Mouse (Mus musculus): ENCODE measurements around the gene Gm49711. TPM values are rescaled to one million over a fixed set of nuclear protein-coding genes. Genes with fewer than 3 reads are reported as not detected.
A peak's percentile ranks its signal among the peaks of the same experiment; 100 is the strongest.

The Gm49711 gene
- polyA plus RNA-seq (2015; fragmentation: Nextera tagmentation; extraction: Ambion mirVana): 0.25 and 0.52 TPM in 2 replicates

DNA sequence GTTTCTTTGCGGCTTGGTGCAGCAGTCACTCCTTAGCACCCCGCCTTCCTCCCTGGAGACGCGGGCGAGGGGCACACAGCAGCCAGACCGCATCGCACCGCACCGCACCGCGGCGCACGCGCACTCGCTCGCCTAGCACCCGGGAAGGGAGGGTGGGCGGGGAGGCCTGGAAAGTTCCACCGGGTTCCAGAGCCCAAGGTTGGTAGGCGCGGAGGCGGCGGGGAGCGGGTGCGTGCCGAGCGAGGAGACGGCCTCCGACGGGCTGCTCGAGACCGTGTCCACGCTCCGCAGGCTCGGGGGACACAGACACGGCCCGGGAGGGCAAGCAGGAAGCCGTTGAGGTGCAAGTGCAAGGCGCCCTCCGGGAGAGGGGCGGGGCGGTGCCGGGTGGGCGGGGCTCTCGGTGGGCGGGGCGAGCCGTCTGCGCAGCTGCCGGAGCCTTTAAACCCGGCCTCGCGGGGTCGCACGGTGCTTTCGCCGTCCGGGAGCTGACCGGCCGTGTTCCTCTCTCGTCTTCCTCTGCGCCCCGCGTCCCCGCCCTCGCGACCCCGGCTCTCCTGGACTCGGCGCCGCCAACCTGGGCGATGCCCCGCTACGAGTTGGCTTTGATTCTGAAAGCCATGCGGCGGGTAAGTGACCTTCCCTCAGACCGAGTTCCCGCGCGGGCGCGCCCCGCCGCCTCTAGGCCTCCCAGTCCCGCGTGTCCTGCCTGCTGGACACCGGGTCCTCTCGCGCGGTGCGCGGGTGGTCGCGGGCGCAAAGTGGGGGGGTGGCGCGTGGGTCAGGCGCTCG is at the start of gene Gm49711, which contains the start of the genes Mrps6 and Slc5a3:
TSS of gene Gm49711 (plus strand) at position 465 of the 792 bp plus-strand sequence.
TSS of gene Mrps6 (plus strand) at position 419 of the 792 bp plus-strand sequence.
TSS of gene Slc5a3 (plus strand) at position 471 of the 792 bp plus-strand sequence.
- Histone ChIP-seq H3K9ac (replicated peaks; ENCODE audit: low read depth, low read length) (peak within 1 kb of the TSS; percentile 74), H3K4me2 (ENCODE audit: low read length) (peak within 1 kb of the TSS; percentile 81), H3K4me1 (replicated peaks; ENCODE audit: control insufficient read depth, insufficient read depth, low read length) (peaks cover 22% of the 10 kb centered on the region), H3K27me3 (replicated peaks; ENCODE audit: control insufficient read depth, insufficient read depth, low read length) (no peaks in the 10 kb centered on the region), H3K4me3 (replicated peaks; ENCODE audit: low read length) (peak within 1 kb of the TSS; percentile 78), H3K36me3 (ENCODE audit: control insufficient read depth, insufficient read depth) (0 out of 2 replicates have a peak, but pooled peaks cover 6% of the 10 kb centered on the region), H3K27ac (ENCODE audit: low read length) (peak within 1 kb of the TSS; percentile 87), H3K9me3 (ENCODE audit: control insufficient read depth, low read length) (peaks cover 5% of the 10 kb centered on the region; the same call in 1 of the 2 replicates)
- ATAC-seq: peak; percentile 94
- WGBS: under 1% methylated on average over 84 of the region's 99 CpGs

DNA sequence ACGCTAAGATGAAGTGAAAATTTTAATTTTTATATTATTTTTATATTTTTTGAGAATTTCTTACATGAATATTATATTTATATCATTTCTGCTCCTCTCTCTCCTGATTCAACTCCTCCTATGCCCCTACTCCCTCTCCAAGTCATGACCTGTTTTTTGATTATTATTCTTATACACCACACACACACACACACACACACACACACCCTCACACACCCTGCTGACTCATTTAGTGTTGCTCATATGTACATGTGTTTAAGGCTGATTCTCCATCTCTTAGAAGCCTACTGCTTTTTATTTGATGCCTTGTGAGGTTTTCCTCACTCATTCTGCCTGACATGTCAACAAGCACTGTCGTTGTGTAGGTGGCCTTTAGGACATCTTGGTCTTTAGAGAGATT is 48.5 kb upstream of the Gm49711 start:
- WGBS: 94% methylated on average over 2 of the region's 2 CpGs
- ATAC-seq: no peak

DNA sequence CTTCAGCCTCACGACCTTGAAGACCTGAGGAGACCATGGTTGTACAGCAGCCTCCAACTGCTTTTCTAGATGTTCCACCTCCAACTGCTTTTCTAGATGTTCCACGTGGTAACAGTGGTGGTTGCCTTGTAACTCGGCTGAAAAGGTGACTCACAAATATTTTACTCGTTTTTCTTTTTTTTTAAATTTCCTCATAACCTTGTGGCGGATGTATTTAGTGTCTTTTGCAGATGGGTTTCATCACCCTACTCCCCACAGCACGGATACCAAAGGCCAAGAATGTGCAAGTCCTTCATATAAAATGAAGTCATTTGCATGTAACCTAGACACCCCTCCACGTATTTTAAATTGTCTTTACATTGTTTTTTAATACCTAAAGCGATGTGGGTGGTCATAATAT is 41.3 kb upstream of the Gm49711 start:
- Histone ChIP-seq H3K27me3 (replicated peaks; ENCODE audit: control insufficient read depth, insufficient read depth, low read length) (no peaks in the 10 kb centered on the region), H3K9me3 (ENCODE audit: control insufficient read depth, low read length) (no peaks in the 10 kb centered on the region), H3K4me2 (ENCODE audit: low read length) (no peak overlapping the region), H3K9ac (replicated peaks; ENCODE audit: low read depth, low read length) (no peak overlapping the region), H3K4me1 (replicated peaks; ENCODE audit: control insufficient read depth, insufficient read depth, low read length) (peaks cover 7% of the 10 kb centered on the region; the same call in 1 of the 2 replicates), H3K27ac (ENCODE audit: low read length) (no peak overlapping the region), H3K4me3 (replicated peaks; ENCODE audit: low read length) (no peak overlapping the region), H3K36me3 (ENCODE audit: control insufficient read depth, insufficient read depth) (no peaks in the 10 kb centered on the region)
- WGBS: 90% methylated on average over 8 of the region's 8 CpGs
- ATAC-seq: no peak

More for the DNA sequence above, 48.5 kb upstream of the Gm49711 start:
- no peaks in the 10 kb centered on the region for H3K9me3 ChIP-seq (ENCODE audit: control insufficient read depth, low read length)
- H3K4me2 ChIP-seq (ENCODE audit: low read length): no peak overlapping the region
- H3K27ac ChIP-seq (ENCODE audit: low read length): no peak overlapping the region
- H3K4me3 ChIP-seq (replicated peaks; ENCODE audit: low read length): no peak overlapping the region
- H3K36me3 ChIP-seq (ENCODE audit: control insufficient read depth, insufficient read depth): no peaks in the 10 kb centered on the region
- no peak overlapping the region for H3K9ac ChIP-seq (replicated peaks; ENCODE audit: low read depth, low read length)
- no peaks in the 10 kb centered on the region for H3K4me1 ChIP-seq (replicated peaks; ENCODE audit: control insufficient read depth, insufficient read depth, low read length)
- H3K27me3 ChIP-seq (replicated peaks; ENCODE audit: control insufficient read depth, insufficient read depth, low read length): no peaks in the 10 kb centered on the region

DNA sequence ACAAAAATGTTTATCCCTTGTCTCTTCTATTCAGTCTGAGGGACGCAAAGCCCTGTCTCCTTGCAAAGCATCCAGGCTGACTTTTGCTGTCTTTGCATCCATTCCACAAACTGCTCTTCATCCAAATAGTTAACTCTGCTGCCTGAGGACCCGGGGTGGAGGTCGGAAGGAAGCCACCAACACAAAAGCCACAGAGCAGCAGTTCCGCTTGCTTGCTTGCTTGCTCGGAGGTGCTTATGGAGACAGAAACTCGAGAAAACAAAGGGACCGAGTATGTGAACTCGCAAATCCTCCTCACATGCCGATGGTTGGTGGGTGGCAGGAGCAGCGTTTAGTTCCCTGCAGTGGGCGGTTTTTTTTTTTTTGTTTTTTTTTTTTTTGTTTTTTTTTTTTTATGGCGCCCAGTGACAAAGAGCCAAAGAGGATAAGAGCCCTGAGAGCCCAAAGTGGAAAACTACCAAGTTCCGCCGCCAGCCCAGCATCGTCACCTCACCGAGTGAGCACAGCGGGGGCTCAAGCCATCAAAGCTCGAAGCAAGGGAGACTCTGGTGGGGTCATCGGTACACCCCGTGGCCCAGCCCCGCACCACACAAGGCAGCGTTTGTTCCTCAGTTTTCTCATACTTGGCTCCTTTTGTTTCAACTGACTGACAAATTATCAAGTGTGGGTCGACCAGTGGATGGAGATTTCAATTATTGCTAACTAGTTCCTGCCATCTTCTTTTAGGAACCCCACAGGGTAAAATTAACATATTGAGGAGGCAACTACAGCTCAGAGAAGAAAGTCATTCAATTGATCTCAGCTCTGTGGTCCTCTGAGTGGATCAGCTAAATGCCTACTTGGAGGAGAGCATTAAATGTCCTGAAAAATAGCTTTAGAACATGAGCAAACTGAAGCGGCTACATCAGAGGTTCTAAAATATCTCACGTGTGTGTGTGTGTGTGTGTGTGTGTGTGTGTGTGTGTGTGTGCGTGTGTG is 38.7 kb upstream of the Gm49711 start:
- no peaks in the 10 kb centered on the region for H3K36me3 ChIP-seq (ENCODE audit: control insufficient read depth, insufficient read depth)
- peaks cover 9% of the 10 kb centered on the region; the same call in 1 of the 2 replicates for H3K4me1 ChIP-seq (replicated peaks; ENCODE audit: control insufficient read depth, insufficient read depth, low read length)
- no peaks in the 10 kb centered on the region for H3K9me3 ChIP-seq (ENCODE audit: control insufficient read depth, low read length)
- 6% methylated on average over 26 of the region's 26 CpGs for WGBS
- peak overlapping the region; percentile 38 for H3K4me3 ChIP-seq (replicated peaks; ENCODE audit: low read length)
- H3K4me2 ChIP-seq (ENCODE audit: low read length): peak overlapping the region; percentile 68
- peak overlapping the region; percentile 15 for H3K27ac ChIP-seq (ENCODE audit: low read length)
- peak overlapping the region; percentile 66 for H3K9ac ChIP-seq (replicated peaks; ENCODE audit: low read depth, low read length)
- no peaks in the 10 kb centered on the region for H3K27me3 ChIP-seq (replicated peaks; ENCODE audit: control insufficient read depth, insufficient read depth, low read length)
- peak; percentile 61; the same call in 1 of the 2 replicates for ATAC-seq

DNA sequence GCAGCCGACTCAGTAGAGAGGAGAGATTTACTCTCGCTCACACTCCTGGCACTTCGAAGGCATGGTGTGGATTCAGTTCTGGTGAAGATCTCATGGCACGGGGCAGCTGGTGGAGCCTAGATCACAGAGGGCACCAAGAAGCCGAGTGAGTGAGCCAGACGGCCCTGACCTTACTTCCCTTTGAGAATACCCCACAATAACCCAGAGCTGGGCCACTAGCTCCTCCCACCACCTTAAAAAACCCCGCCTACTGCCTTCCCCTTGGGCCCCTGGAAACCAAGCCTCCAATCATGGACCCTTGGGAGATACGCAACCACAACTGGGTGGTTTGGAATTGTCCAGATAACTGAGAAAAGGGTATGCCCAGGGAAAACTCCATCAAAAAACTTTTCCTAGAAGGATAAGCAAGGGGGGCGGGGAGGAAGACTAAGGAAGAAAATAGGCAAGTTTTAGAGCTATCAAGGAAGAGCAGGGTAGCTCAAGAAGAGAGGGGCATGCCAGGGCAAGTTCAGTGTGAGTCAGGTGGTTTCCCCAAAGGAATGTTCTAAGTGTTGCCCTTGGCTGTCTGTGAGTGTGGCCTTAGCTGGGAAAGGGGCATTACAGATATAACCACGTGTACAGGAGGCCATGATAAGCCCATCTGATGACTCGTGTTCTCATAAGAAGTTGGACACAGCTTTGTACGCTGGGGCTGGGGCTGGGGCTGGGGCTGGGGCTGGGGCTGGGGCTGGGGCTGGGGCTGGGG is 36.3 kb upstream of the Gm49711 start:
- no peak overlapping the region for H3K4me2 ChIP-seq (ENCODE audit: low read length)
- WGBS: 86% methylated on average over 12 of the region's 12 CpGs
- no peak for ATAC-seq
- no peak overlapping the region for H3K27ac ChIP-seq (ENCODE audit: low read length)
- H3K27me3 ChIP-seq (replicated peaks; ENCODE audit: control insufficient read depth, insufficient read depth, low read length): no peaks in the 10 kb centered on the region
- peaks cover 9% of the 10 kb centered on the region; the same call in 1 of the 2 replicates for H3K4me1 ChIP-seq (replicated peaks; ENCODE audit: control insufficient read depth, insufficient read depth, low read length)
- no peak overlapping the region for H3K4me3 ChIP-seq (replicated peaks; ENCODE audit: low read length)
- no peak overlapping the region for H3K9ac ChIP-seq (replicated peaks; ENCODE audit: low read depth, low read length)
- no peaks in the 10 kb centered on the region for H3K36me3 ChIP-seq (ENCODE audit: control insufficient read depth, insufficient read depth)
- no peaks in the 10 kb centered on the region for H3K9me3 ChIP-seq (ENCODE audit: control insufficient read depth, low read length)

DNA sequence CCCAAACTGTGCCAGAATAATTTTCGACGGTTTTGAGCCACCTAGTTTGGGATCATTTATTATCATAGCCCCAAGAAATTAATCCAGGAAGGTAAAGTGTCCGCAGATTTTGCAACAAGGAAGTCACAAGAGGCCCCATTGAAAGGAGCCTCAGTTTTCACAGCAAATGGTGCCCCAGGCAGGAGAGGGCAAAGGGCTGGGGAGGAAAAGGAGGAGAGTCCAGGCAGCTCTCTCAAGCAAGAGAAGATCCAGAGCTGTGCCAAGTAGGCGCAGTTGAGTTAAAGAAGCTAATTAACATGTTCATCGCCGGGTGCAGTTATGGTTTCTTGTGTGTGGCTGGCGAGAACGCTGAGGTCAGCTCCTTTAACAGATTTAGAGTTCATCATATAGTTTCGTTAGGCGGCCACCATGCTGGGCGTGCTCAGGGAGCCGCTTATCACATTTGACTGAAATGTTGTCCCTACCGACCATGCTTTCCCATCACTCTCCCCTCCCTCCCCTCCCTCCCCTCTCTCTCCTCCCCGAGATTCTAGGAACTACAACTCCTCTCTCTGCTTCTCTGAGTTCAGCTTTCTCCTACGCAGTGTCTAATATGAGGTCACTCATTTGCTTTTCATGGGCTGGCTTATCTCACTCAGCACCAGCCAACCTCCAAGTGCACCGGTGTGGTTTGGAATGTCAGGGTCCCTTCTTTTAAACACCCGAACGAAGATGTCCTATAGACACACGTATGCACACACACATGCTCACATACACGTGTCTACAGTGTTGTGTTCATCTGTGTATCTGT is 35.4 kb upstream of the Gm49711 start:
- Histone ChIP-seq H3K4me2 (ENCODE audit: low read length) (no peak overlapping the region), H3K4me1 (replicated peaks; ENCODE audit: control insufficient read depth, insufficient read depth, low read length) (peaks cover 9% of the 10 kb centered on the region; the same call in 1 of the 2 replicates), H3K27me3 (replicated peaks; ENCODE audit: control insufficient read depth, insufficient read depth, low read length) (no peaks in the 10 kb centered on the region), H3K9ac (replicated peaks; ENCODE audit: low read depth, low read length) (no peak overlapping the region), H3K9me3 (ENCODE audit: control insufficient read depth, low read length) (no peaks in the 10 kb centered on the region), H3K4me3 (replicated peaks; ENCODE audit: low read length) (no peak overlapping the region), H3K36me3 (ENCODE audit: control insufficient read depth, insufficient read depth) (no peaks in the 10 kb centered on the region), H3K27ac (ENCODE audit: low read length) (no peak overlapping the region)
- 65% methylated on average over 20 of the region's 20 CpGs for WGBS
- ATAC-seq: no peak

DNA sequence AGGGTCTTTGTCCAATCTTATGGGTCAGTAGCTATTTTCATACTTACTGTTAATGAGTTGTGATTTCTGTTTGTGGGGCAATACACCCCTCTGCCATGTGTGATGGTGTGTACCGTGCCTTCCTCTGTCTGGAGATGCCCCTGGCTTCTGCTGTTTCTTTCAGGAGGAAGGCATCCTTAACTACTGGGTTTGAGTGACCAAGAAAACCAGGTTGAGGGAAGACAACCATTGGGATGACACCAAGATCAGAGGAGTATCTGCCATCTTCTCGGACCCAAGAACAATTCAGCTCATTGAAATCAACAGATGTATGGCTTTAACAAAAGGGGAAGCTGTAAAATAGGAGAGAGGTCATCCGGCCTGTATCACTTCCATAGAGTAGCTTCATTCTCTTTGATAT is 24.8 kb upstream of the Gm49711 start:
- 91% methylated on average over 3 of the region's 3 CpGs for WGBS
- Histone ChIP-seq H3K27me3 (replicated peaks; ENCODE audit: control insufficient read depth, insufficient read depth, low read length) (no peaks in the 10 kb centered on the region), H3K36me3 (ENCODE audit: control insufficient read depth, insufficient read depth) (no peaks in the 10 kb centered on the region), H3K4me2 (ENCODE audit: low read length) (no peak overlapping the region), H3K4me1 (replicated peaks; ENCODE audit: control insufficient read depth, insufficient read depth, low read length) (no peaks in the 10 kb centered on the region), H3K4me3 (replicated peaks; ENCODE audit: low read length) (no peak overlapping the region), H3K9ac (replicated peaks; ENCODE audit: low read depth, low read length) (no peak overlapping the region), H3K9me3 (ENCODE audit: control insufficient read depth, low read length) (no peaks in the 10 kb centered on the region), H3K27ac (ENCODE audit: low read length) (no peak overlapping the region)
- ATAC-seq: no peak

DNA sequence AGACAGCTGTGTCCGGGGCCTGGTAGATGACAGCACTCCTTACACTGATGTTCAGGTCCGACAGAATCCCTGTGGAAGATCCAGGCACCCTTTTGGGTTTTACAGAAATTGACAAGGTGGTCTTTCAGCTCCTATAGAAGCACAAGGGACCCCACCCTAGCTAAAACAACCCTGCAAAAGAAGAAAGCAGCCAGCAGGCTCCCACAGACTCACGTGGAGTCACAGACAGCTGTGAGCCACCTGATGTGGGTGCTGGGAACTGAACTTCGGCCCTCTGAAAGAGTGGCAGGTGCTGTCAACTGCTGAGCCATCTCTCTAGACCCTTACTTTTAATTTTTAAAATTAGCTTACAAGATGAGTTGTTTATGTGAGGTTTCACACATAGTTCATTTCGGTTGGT is 23.4 kb upstream of the Gm49711 start:
- 82% methylated on average over 5 of the region's 5 CpGs for WGBS
- Histone ChIP-seq H3K4me1 (replicated peaks; ENCODE audit: control insufficient read depth, insufficient read depth, low read length) (no peaks in the 10 kb centered on the region), H3K4me3 (replicated peaks; ENCODE audit: low read length) (no peak overlapping the region), H3K9me3 (ENCODE audit: control insufficient read depth, low read length) (peaks cover 1% of the 10 kb centered on the region; the same call in 1 of the 2 replicates), H3K9ac (replicated peaks; ENCODE audit: low read depth, low read length) (no peak overlapping the region), H3K27me3 (replicated peaks; ENCODE audit: control insufficient read depth, insufficient read depth, low read length) (no peaks in the 10 kb centered on the region), H3K36me3 (ENCODE audit: control insufficient read depth, insufficient read depth) (no peaks in the 10 kb centered on the region), H3K4me2 (ENCODE audit: low read length) (no peak overlapping the region), H3K27ac (ENCODE audit: low read length) (no peak overlapping the region)
- no peak for ATAC-seq

Data from forebrain, embryonic 16.5 days (tissue).